In genomic region chr13:56110694-56111531, GRCm38 (mm10) we compare ENCODE assay signal across 14 mouse cellular contexts. TPM values are rescaled to one million over a fixed set of nuclear protein-coding genes. Genes with fewer than 3 reads are reported as not detected.
A peak's percentile ranks its signal among the peaks of the same experiment; 100 is the strongest.
DNase-seq lines count a peak whose midpoint lies in the region; ATAC-seq and TF ChIP-seq lines count a peak whose summit lies in the region.
"Had no signal": no experiment of that assay in that cellular context is flagged by ENCODE, and none has a peak within 500 bp of the region (broad histone marks: within the 10 kb centered on the region; RNA-seq: fewer than 3 reads in every experiment).

No protein-coding gene starts in this region.

- H3K4me1 ChIP-seq in intestine, embryonic 14.5 days (replicated peaks; ENCODE audit: control insufficient read depth, insufficient read depth, low read length) = peaks cover 79% of the 10 kb centered on the region
- H3K4me1 ChIP-seq in intestine, postnatal 0 days (replicated peaks; ENCODE audit: control insufficient read depth, insufficient read depth, low read length) = peaks cover 23% of the 10 kb centered on the region
- peaks cover 79% of the 10 kb centered on the region for H3K4me1 ChIP-seq in embryonic facial prominence, embryonic 10.5 days
- peaks cover 76% of the 10 kb centered on the region for H3K4me1 ChIP-seq in embryonic facial prominence, embryonic 15.5 days
- H3K4me1 ChIP-seq in hindbrain, embryonic 13.5 days (replicated peaks) = peaks cover 69% of the 10 kb centered on the region

- TF ChIP-seq POLR2A in myocyte (IDR thresholded peaks at IDR 0.05; ENCODE audit: insufficient read length, low read depth) = no peak

- no peaks in the 10 kb centered on the region for H3K27me3 ChIP-seq in intestine, embryonic 14.5 days (replicated peaks; ENCODE audit: control insufficient read depth, insufficient read depth, low read length)
- H3K27me3 ChIP-seq in intestine, postnatal 0 days (replicated peaks; ENCODE audit: control insufficient read depth, insufficient read depth, low read length) = no peaks in the 10 kb centered on the region
- no peaks in the 10 kb centered on the region for H3K27me3 ChIP-seq in embryonic facial prominence, embryonic 10.5 days (replicated peaks; ENCODE audit: low read depth, poor library complexity, severe bottlenecking)
- H3K27me3 ChIP-seq in embryonic facial prominence, embryonic 15.5 days = no peaks in the 10 kb centered on the region
- no peaks in the 10 kb centered on the region for H3K27me3 ChIP-seq in myocyte (ENCODE audit: control insufficient read depth, insufficient read depth, insufficient read length)
- no peaks in the 10 kb centered on the region for H3K27me3 ChIP-seq in hindbrain, embryonic 13.5 days
- H3K27me3 ChIP-seq: forebrain, embryonic 12.5 days had no signal

- 58% methylated on average over 19 of the region's 19 CpGs for WGBS in intestine, embryonic 14.5 days
- 69% methylated on average over 19 of the region's 19 CpGs for WGBS in intestine, postnatal 0 days
- 62% methylated on average over 19 of the region's 19 CpGs for WGBS in embryonic facial prominence, embryonic 10.5 days
- WGBS in embryonic facial prominence, embryonic 15.5 days = 49% methylated on average over 19 of the region's 19 CpGs
- 86% methylated on average over 19 of the region's 19 CpGs for WGBS in hindbrain, embryonic 13.5 days

- DNase-seq in intestine, embryonic 14.5 days (ENCODE audit: low spot score) = no peak
- no peak for DNase-seq in embryonic facial prominence, embryonic 10.5 days (ENCODE audit: low spot score)
- no peak for DNase-seq in right cerebral cortex, postnatal 36 days (ENCODE audit: low spot score in 2 of 2)
- no peak for DNase-seq in frontal cortex, postnatal 36 days (ENCODE audit: low spot score in 2 of 2)
- DNase-seq: cerebellum, adult 9-10 months; kidney, adult 18-20 months; right cerebral cortex, adult 18-20 months had no signal

- H3K9me3 ChIP-seq in intestine, embryonic 14.5 days (ENCODE audit: control insufficient read depth, low read length) = no peaks in the 10 kb centered on the region
- no peaks in the 10 kb centered on the region for H3K9me3 ChIP-seq in intestine, postnatal 0 days (ENCODE audit: control insufficient read depth)
- H3K9me3 ChIP-seq in embryonic facial prominence, embryonic 10.5 days = no peaks in the 10 kb centered on the region
- no peaks in the 10 kb centered on the region for H3K9me3 ChIP-seq in embryonic facial prominence, embryonic 15.5 days (replicated peaks)
- H3K9me3 ChIP-seq in hindbrain, embryonic 13.5 days = no peaks in the 10 kb centered on the region
- H3K9me3 ChIP-seq: forebrain, embryonic 12.5 days; hindbrain, embryonic 10.5 days had no signal

- H3K4me3 ChIP-seq in intestine, embryonic 14.5 days (ENCODE audit: low read depth, low read length) = no peak overlapping the region
- H3K4me3 ChIP-seq in intestine, postnatal 0 days (ENCODE audit: low read depth, low read length) = no peak overlapping the region
- no peak overlapping the region for H3K4me3 ChIP-seq in embryonic facial prominence, embryonic 10.5 days
- H3K4me3 ChIP-seq in embryonic facial prominence, embryonic 15.5 days (replicated peaks) = no peak overlapping the region
- H3K4me3 ChIP-seq in myocyte = no peak overlapping the region
- no peak overlapping the region for H3K4me3 ChIP-seq in hindbrain, embryonic 13.5 days
- H3K4me3 ChIP-seq: forebrain, embryonic 12.5 days; hindbrain, embryonic 10.5 days had no signal

- H3K36me3 ChIP-seq in intestine, embryonic 14.5 days (ENCODE audit: control insufficient read depth, insufficient read depth, low read length) = peaks cover 21% of the 10 kb centered on the region
- H3K36me3 ChIP-seq in intestine, postnatal 0 days (ENCODE audit: control insufficient read depth, insufficient read depth) = peaks cover 11% of the 10 kb centered on the region; the same call in 1 of the 2 replicates
- H3K36me3 ChIP-seq in embryonic facial prominence, embryonic 10.5 days (replicated peaks) = peaks cover 100% of the 10 kb centered on the region
- H3K36me3 ChIP-seq in embryonic facial prominence, embryonic 15.5 days = no peaks in the 10 kb centered on the region
- no peaks in the 10 kb centered on the region for H3K36me3 ChIP-seq in myocyte (ENCODE audit: control insufficient read depth, insufficient read depth)
- H3K36me3 ChIP-seq in hindbrain, embryonic 13.5 days = peaks cover 13% of the 10 kb centered on the region

- peak overlapping the region; percentile 82; the same call in 1 of the 2 replicates for H3K27ac ChIP-seq in intestine, embryonic 14.5 days (ENCODE audit: low read depth)
- no peak overlapping the region for H3K27ac ChIP-seq in intestine, postnatal 0 days (ENCODE audit: low read depth, low read length)
- peak overlapping the region; percentile 11 for H3K27ac ChIP-seq in embryonic facial prominence, embryonic 10.5 days (replicated peaks)
- H3K27ac ChIP-seq in embryonic facial prominence, embryonic 15.5 days (replicated peaks) = peak overlapping the region; percentile 87
- no peak overlapping the region for H3K27ac ChIP-seq in hindbrain, embryonic 13.5 days
- H3K27ac ChIP-seq: forebrain, embryonic 12.5 days; hindbrain, embryonic 10.5 days had no signal

- H3K9ac ChIP-seq in intestine, embryonic 14.5 days (ENCODE audit: low read length) = no peak overlapping the region
- H3K9ac ChIP-seq in intestine, postnatal 0 days (ENCODE audit: low read depth, low read length) = no peak overlapping the region
- H3K9ac ChIP-seq in embryonic facial prominence, embryonic 15.5 days = no peak overlapping the region
- H3K9ac ChIP-seq in hindbrain, embryonic 13.5 days = no peak overlapping the region
- H3K9ac ChIP-seq: forebrain, embryonic 12.5 days had no signal

- no peak for ATAC-seq in intestine, embryonic 14.5 days (replicated peaks; ENCODE audit: low FRiP score, low TSS enrichment, low read depth)
- ATAC-seq in intestine, postnatal 0 days = no peak
- peak; percentile 67 for ATAC-seq in embryonic facial prominence, embryonic 15.5 days (ENCODE audit: insufficient number of reproducible peaks, low FRiP score, low TSS enrichment, low read depth)
- no peak for ATAC-seq in hindbrain, embryonic 13.5 days (ENCODE audit: low FRiP score)

- no peak for TF ChIP-seq CTCF in intestine, postnatal 0 days (IDR thresholded peaks at IDR 0.05; ENCODE audit: low read depth)

- no peak overlapping the region for H3K4me2 ChIP-seq in intestine, embryonic 14.5 days (ENCODE audit: low read length)
- no peak overlapping the region for H3K4me2 ChIP-seq in intestine, postnatal 0 days (replicated peaks; ENCODE audit: low read depth)
- no peak overlapping the region for H3K4me2 ChIP-seq in embryonic facial prominence, embryonic 15.5 days (replicated peaks)
- peak overlapping the region; percentile 5 for H3K4me2 ChIP-seq in myocyte (ENCODE audit: low read depth)
- no peak overlapping the region for H3K4me2 ChIP-seq in hindbrain, embryonic 13.5 days
- H3K4me2 ChIP-seq: forebrain, embryonic 12.5 days; liver, embryonic 11.5 days had no signal

- no peak overlapping the region for H3ac ChIP-seq in myocyte (ENCODE audit: control insufficient read depth, insufficient read length)

- peaks cover 42% of the 10 kb centered on the region for H3K79me2 ChIP-seq in myocyte (ENCODE audit: control insufficient read depth, insufficient read depth)

TF ChIP-seq in myocyte, 11 proteins besides CTCF, POLR2A, EP300 and RAD21:
- TF ChIP-seq MYOD1 (IDR thresholded peaks at IDR 0.05; ENCODE audit: control insufficient read depth in 1 of 3, insufficient read length in 2 of 3, low read depth in 2 of 3) (peak in 1 of 3 experiments; percentile 41), MYOG (IDR thresholded peaks at IDR 0.05; ENCODE audit: control insufficient read depth in 1 of 3, insufficient read depth in 1 of 3, insufficient read length in 2 of 3, low read depth in 2 of 3) (peak in 1 of 3 experiments; percentile 41), MAX (IDR thresholded peaks at IDR 0.05; ENCODE audit: low read depth) (no peak), USF1 (IDR thresholded peaks at IDR 0.05; ENCODE audit: low read depth) (no peak), REST (IDR thresholded peaks at IDR 0.05; ENCODE audit: insufficient read depth, insufficient read length) (no peak)

RNA-seq across cellular contexts. Expression of gene H2afy, which starts 25.2 kb away (rescaled TPM):
- 361 and 379 TPM in 2 replicates for polyA plus RNA-seq in intestine, embryonic 14.5 days (2014; fragmentation: Nextera tagmentation; extraction: Ambion mirVana)
- 132 and 138 TPM in 2 replicates for polyA plus RNA-seq in intestine, postnatal 0 days (2015; fragmentation: Nextera tagmentation; extraction: Ambion mirVana)
- polyA plus RNA-seq in embryonic facial prominence, embryonic 10.5 days (2016; fragmentation: Nextera tagmentation; extraction: Ambion mirVana) = 478 and 497 TPM in 2 replicates
- 275 and 292 TPM in 2 replicates for polyA plus RNA-seq in embryonic facial prominence, embryonic 15.5 days (2015; fragmentation: Nextera tagmentation; extraction: Ambion mirVana)
- polyA plus RNA-seq in myocyte (2012; fragmentation: generic; extraction: Trizol) = 62.8 TPM
- 369 and 380 TPM in 2 replicates for polyA plus RNA-seq in hindbrain, embryonic 13.5 days (2015; fragmentation: Nextera tagmentation; extraction: Ambion mirVana)

Comparison
In these comparisons a context has a peak if more than half of its experiments do, and no peak if none do; other contexts are left out.
1. H3K27ac ChIP-seq: peak in intestine, embryonic 14.5 days (single experiment), embryonic facial prominence, embryonic 10.5 days (single experiment) and embryonic facial prominence, embryonic 15.5 days (single experiment); none in intestine, postnatal 0 days (single experiment) and hindbrain, embryonic 13.5 days (single experiment).